Mouse (Mus musculus) hindbrain, embryonic 11.5 days (tissue): ENCODE results near the gene Tnip3. TPM values are rescaled to one million over a fixed set of nuclear protein-coding genes. Genes with fewer than 3 reads are reported as not detected.

Source experiments
- ATAC-seq: fragments of 200-750 bp; cut with Nextera tagmentation; 2 replicates; pipeline ENCODE4 v1.8.0; 2017; ENCODE audit warnings: mild to moderate bottlenecking, moderate TSS enrichment, moderate library complexity; ENCODE audit not compliant: low FRiP score
- DNase-seq: peaks from one replicate; pipeline ENCODE4 v3.0.0-alpha.2; 2015; ENCODE audit warnings: low spot score
- H3K27ac ChIP-seq: fragments of 300-500 bp; sonication (generic); 2 replicates; pipeline ENCODE4 v1.5.1; 2014; ENCODE audit warnings: mild to moderate bottlenecking, low read depth, low read length
- H3K27me3 ChIP-seq: fragments of 300-500 bp; sonication (generic); 2 replicates; pipeline ENCODE4 v1.6.1; 2014; ENCODE audit warnings: mild to moderate bottlenecking, low read length, moderate library complexity, mixed read lengths; ENCODE audit not compliant: control insufficient read depth, insufficient read depth
- H3K36me3 ChIP-seq: fragments of 300-500 bp; sonication (generic); 2 replicates; pipeline ENCODE4 v1.6.1; 2014; ENCODE audit warnings: mild to moderate bottlenecking, low read length, moderate library complexity, mixed read lengths; ENCODE audit not compliant: control insufficient read depth, insufficient read depth
- H3K4me1 ChIP-seq: fragments of 300-500 bp; sonication (generic); replicated peaks from 2 replicates; pipeline ENCODE4 v1.6.1; 2014; ENCODE audit warnings: low read length, mixed read lengths; ENCODE audit not compliant: control insufficient read depth, insufficient read depth
- H3K4me2 ChIP-seq: fragments of 300-500 bp; sonication (generic); replicated peaks from 2 replicates; pipeline ENCODE4 v1.6.1; 2014; ENCODE audit warnings: mild to moderate bottlenecking, low read depth, low read length
- H3K4me3 ChIP-seq: fragments of 300-500 bp; sonication (generic); 2 replicates; pipeline ENCODE4 v1.5.1; 2014; ENCODE audit warnings: low read depth, low read length
- H3K9ac ChIP-seq: fragments of 300-500 bp; sonication (generic); 2 replicates; pipeline ENCODE4 v1.6.1; 2014; ENCODE audit warnings: low read depth, low read length
- H3K9me3 ChIP-seq: fragments of 300-500 bp; sonication (generic); 2 replicates; pipeline ENCODE4 v1.6.1; 2016; ENCODE audit warnings: low read length; ENCODE audit not compliant: control insufficient read depth
- WGBS: fragments of 180-500 bp; shearing (Covaris S2); extraction: QIAGEN DNeasy Blood & Tissue Kit; methylation state at CpG from one replicate; pipeline ENCODE4 v1.1.7; 2014; 5-methylcytosine and 5-hydroxymethylcytosine counted together
- polyA plus RNA-seq: library from polyadenylated mRNA; unstranded; fragments of >200 nt; fragmentation: Nextera tagmentation; extraction: Ambion mirVana; gene quantifications from 2 replicates; pipeline ENCODE4 v1.2.1, GENCODE M21; 2014

The Tnip3 gene
- polyA plus RNA-seq, 1 experiment from 2014 or later, result not detected

DNA sequence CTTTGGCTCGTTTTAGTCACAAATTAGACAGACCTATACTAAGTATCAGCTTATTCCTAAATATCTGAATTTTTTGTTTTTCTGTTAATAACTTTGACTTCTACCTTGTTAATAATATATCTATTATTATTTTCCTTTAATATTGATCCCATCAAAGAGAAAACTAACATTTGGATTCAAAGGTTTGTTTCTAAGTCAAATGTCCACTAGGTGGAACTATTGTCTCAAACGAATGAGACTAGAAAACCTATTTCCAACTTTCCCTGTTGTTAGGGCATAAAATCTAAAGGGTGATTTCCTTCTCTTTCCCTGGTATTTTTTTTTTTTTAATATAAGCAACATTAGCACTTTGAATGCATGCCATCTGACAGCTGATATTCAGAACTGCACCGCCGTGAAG is 126.3 kb downstream of the Tnip3 start:
- Histone ChIP-seq H3K9ac (no peak overlapping the region), H3K9me3 (no peaks in the 10 kb centered on the region), H3K27me3 (no peaks in the 10 kb centered on the region), H3K27ac (no peak overlapping the region), H3K4me1 (no peaks in the 10 kb centered on the region), H3K4me2 (no peak overlapping the region), H3K36me3 (no peaks in the 10 kb centered on the region), H3K4me3 (no peak overlapping the region)
- DNase-seq, result peak; percentile 44
- ATAC-seq, result no peak
- 40% methylated on average over 4 of the region's 4 CpGs for WGBS

GRCm38 (mm10) chr6:65661272-65661671 is 136.2 kb downstream of the Tnip3 start:
- Histone ChIP-seq H3K9ac (no peak overlapping the region), H3K27me3 (no peaks in the 10 kb centered on the region), H3K36me3 (no peaks in the 10 kb centered on the region), H3K27ac (no peak overlapping the region), H3K4me1 (no peaks in the 10 kb centered on the region), H3K4me3 (no peak overlapping the region), H3K4me2 (no peak overlapping the region), H3K9me3 (no peaks in the 10 kb centered on the region)
- ATAC-seq (no peak), DNase-seq (no peak)
- WGBS, result 83% methylated on average over 4 of the region's 4 CpGs

DNA sequence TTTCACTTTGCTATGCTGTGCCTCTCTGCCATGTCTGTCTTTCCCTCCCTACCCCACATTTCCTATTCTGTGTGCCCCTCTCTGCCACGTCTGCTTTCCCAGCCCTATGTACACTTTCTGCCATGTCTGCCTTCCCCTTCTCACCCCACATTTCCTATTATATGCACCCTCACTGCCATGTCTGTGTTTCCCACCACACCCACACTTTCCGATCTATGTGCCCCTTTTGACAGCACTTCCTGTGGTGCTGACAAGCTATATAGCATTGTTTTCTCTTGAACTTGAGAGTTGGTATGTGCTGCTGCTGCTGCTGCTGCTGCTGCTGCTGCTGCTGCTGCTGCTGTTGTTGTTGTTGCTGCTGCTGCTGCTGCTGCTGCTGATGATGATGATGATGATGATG is 136.9 kb downstream of the Tnip3 start:
- no peak overlapping the region for H3K27ac ChIP-seq

GRCm38 (mm10) chr6:65663990-65664389 is 138.9 kb downstream of the Tnip3 start:
- H3K27me3 ChIP-seq, result no peaks in the 10 kb centered on the region
- DNase-seq (no peak), ATAC-seq (no peak)
- H3K4me1 ChIP-seq, result no peaks in the 10 kb centered on the region
- no peak overlapping the region for H3K4me3 ChIP-seq
- no peak overlapping the region for H3K27ac ChIP-seq
- H3K9ac ChIP-seq, result no peak overlapping the region
- H3K4me2 ChIP-seq, result no peak overlapping the region
- no peaks in the 10 kb centered on the region for H3K9me3 ChIP-seq
- 79% methylated on average over 6 of the region's 6 CpGs for WGBS
- no peaks in the 10 kb centered on the region for H3K36me3 ChIP-seq

More for the DNA sequence above, 136.9 kb downstream of the Tnip3 start:
- Histone ChIP-seq H3K9ac (no peak overlapping the region), H3K4me3 (no peak overlapping the region), H3K27me3 (no peaks in the 10 kb centered on the region), H3K36me3 (no peaks in the 10 kb centered on the region), H3K9me3 (no peaks in the 10 kb centered on the region), H3K4me1 (no peaks in the 10 kb centered on the region), H3K4me2 (no peak overlapping the region)
- 68% methylated on average over 2 of the region's 2 CpGs for WGBS
- ATAC-seq (no peak), DNase-seq (no peak)

- Histone ChIP-seq H3K9me3 (no peaks in the 10 kb centered on the region), H3K27me3 (no peaks in the 10 kb centered on the region), H3K4me3 (no peak overlapping the region), H3K4me1 (no peaks in the 10 kb centered on the region), H3K4me2 (no peak overlapping the region), H3K36me3 (no peaks in the 10 kb centered on the region), H3K27ac (no peak overlapping the region), H3K9ac (no peak overlapping the region)
- DNase-seq (no peak), ATAC-seq (no peak)
- 91% methylated on average over 3 of the region's 3 CpGs for WGBS
Observed at GRCm38 (mm10) chr6:65666295-65666694, 141.2 kb downstream of the Tnip3 start.

DNA sequence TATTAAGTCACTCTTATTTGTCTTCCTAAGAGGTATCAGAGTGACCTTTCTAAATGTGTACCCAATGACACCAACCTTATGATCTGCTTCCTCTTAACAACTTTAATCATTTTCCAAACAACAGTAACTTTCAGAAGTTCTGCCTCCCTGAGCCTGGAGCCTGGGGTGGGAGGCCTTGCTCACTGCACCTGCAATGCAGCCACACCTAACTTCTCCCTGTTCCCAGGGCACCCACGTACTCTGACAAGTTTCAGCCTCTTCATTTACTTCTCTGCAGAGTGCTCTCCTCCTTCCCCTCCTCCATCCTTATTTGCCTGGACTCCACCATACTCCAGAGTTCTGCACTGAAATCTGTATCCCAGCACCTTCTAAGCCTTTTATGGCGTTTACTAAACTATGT is 144.9 kb downstream of the Tnip3 start:
- Histone ChIP-seq H3K9ac (no peak overlapping the region), H3K36me3 (no peaks in the 10 kb centered on the region), H3K27ac (no peak overlapping the region), H3K4me2 (peak overlapping the region; percentile 37), H3K4me3 (0 out of 2 replicates have a peak overlapping the region, but pooled peaks have one; percentile 6), H3K9me3 (no peaks in the 10 kb centered on the region), H3K4me1 (no peaks in the 10 kb centered on the region), H3K27me3 (no peaks in the 10 kb centered on the region)
- WGBS, result 44% methylated on average over 2 of the region's 2 CpGs
- no peak for DNase-seq
- no peak for ATAC-seq

DNA sequence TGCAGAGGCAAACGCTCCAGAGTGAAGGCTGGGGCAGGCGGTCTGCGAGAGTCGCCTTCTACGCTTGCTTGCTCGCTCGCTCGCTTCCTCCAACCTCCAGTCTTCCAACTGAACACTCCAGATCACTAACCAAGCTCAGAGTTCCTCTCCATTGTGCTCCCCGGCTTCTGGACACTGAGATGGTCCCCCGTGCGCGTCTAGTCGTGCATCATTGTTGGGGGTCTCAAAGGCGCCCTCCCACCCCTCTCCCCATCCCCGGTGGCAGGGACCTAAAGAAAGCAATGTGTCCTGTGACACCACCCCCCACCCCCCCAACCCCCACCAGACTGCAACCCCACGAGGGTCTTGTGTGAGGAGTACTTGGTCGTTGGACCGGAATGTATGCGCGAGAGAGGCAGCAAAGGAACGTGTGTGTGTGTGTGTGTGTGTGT is 145.9 kb downstream of the Tnip3 start:
- peak overlapping the region; percentile 43 for H3K27ac ChIP-seq
- no peaks in the 10 kb centered on the region for H3K4me1 ChIP-seq
- peak; percentile 73; the same call in 1 of the 2 replicates for ATAC-seq
- H3K9ac ChIP-seq, result peak overlapping the region; percentile 77
- peak overlapping the region; percentile 78 for H3K4me3 ChIP-seq
- peak; percentile 70 for DNase-seq
- H3K4me2 ChIP-seq, result peak overlapping the region; percentile 88
- no peaks in the 10 kb centered on the region for H3K36me3 ChIP-seq
- H3K27me3 ChIP-seq, result no peaks in the 10 kb centered on the region
- 0% methylated on average over 17 of the region's 21 CpGs for WGBS
- no peaks in the 10 kb centered on the region for H3K9me3 ChIP-seq

DNA sequence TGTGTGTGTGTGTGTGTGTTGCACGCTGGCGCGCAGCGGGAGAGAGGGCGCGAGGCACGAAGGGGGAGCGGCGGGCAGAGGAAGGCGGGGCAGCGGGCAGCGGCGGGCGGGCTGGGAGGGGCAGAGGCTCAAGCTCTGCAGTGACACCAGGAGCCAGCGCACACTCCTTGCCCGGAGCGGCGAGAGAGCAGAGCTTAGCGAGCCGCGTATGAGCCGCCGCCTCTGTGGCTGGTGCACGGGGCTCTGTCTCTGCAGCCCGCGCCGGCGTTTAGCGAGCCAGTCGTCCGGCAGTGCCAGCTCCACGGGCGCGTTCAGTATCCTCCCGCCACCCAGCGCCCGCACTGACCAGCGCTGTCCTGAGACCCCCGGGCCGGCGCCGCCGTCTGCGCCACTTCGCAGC is 146.3 kb downstream of the Tnip3 start, which contains the start of gene Ndnf:
Gene Ndnf, plus strand, starts transcription at position 140 of the 400 bp plus-strand sequence.
- peak within 1 kb of the TSS; percentile 88 for H3K4me2 ChIP-seq
- H3K27ac ChIP-seq, result peak within 1 kb of the TSS; percentile 62
- WGBS, result 1% methylated on average over 39 of the region's 45 CpGs
- no peaks in the 10 kb centered on the region for H3K27me3 ChIP-seq
- H3K4me1 ChIP-seq, result no peaks in the 10 kb centered on the region
- H3K36me3 ChIP-seq, result no peaks in the 10 kb centered on the region
- H3K9me3 ChIP-seq, result no peaks in the 10 kb centered on the region
- H3K4me3 ChIP-seq, result peak within 1 kb of the TSS; percentile 78
- DNase-seq (peak; percentile 86), ATAC-seq (peak; percentile 91)
- H3K9ac ChIP-seq, result peak within 1 kb of the TSS; percentile 77

DNA sequence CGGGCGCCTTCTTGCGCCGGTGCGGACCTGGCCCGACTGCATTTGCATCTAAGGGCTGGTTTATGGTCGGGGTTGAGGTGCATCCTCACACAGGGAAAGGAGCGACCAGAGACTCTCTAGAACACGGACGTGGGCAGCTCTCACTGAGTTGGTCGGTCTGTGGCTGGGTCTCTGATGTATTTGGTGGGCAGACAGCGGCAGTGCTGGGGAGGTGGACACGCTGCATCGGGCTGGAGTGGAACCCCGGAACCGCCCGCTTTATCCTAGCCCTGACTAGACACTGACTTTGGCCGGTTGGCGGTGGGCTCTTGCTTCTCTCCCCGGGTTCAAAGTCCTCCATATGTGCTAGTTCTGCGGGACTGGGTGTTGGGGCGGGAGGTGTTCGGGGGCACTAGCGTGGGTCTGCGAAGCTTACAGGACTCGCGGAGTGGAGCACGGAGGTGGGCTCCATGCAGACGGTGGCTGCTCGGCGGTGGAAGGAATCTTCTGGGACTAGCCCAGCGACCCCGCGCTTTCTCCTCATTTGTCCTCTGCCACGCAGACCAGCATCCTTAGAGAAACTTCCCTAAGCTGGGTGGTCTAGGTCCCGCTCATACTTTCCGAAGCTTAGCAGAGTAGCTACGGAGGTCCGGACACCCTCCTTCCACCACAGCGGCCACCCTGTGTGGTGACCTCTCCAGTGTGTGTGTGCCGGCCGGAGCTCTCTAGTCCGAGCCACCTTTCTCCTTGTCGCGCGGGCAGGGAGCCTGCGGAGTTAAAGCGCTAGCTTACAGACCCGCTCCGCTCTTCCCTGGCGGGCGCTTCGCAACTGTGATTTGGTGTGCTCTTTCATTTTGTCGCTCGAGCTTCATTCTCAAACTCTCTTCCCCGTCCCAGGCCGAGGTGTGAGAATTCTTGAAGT is 147.3 kb downstream of the Tnip3 start:
- Histone ChIP-seq H3K9me3 (no peaks in the 10 kb centered on the region), H3K4me1 (no peaks in the 10 kb centered on the region), H3K36me3 (no peaks in the 10 kb centered on the region), H3K4me2 (peak overlapping the region; percentile 88), H3K27ac (peak overlapping the region; percentile 62), H3K4me3 (peak overlapping the region; percentile 78), H3K9ac (peak overlapping the region; percentile 77), H3K27me3 (no peaks in the 10 kb centered on the region)
- peak; percentile 68 for DNase-seq
- 1% methylated on average over 57 of the region's 57 CpGs for WGBS
- peak; percentile 33; the same call in 1 of the 2 replicates for ATAC-seq
